Mouse (Mus musculus) kidney, embryonic 16.5 days (tissue): ENCODE measurements around the gene Lama2. TPM values are rescaled to one million over a fixed set of nuclear protein-coding genes. Genes with fewer than 3 reads are reported as not detected.

Source experiments
- ATAC-seq: fragments of 200-750 bp; cut with Nextera tagmentation; 2 replicates; pipeline ENCODE4 v1.8.0; 2017; ENCODE audit warnings: moderate TSS enrichment; ENCODE audit not compliant: low FRiP score, low TSS enrichment
- H3K27ac ChIP-seq: fragments of 300-500 bp; sonication (generic); 2 replicates; pipeline ENCODE4 v1.5.1; 2014; ENCODE audit warnings: low read length
- H3K27me3 ChIP-seq: fragments of 300-500 bp; sonication (generic); 2 replicates; pipeline ENCODE4 v1.6.1; 2014; ENCODE audit warnings: low read length, control low read depth, mixed read lengths; ENCODE audit not compliant: insufficient read depth
- H3K36me3 ChIP-seq: fragments of 300-500 bp; sonication (generic); 2 replicates; pipeline ENCODE4 v1.6.1; 2014; ENCODE audit warnings: low read length, control low read depth, mixed read lengths; ENCODE audit not compliant: insufficient read depth
- H3K4me1 ChIP-seq: fragments of 300-500 bp; sonication (generic); 2 replicates; pipeline ENCODE4 v1.6.1; 2014; ENCODE audit warnings: low read length, control low read depth, mixed read lengths; ENCODE audit not compliant: insufficient read depth
- H3K4me2 ChIP-seq: fragments of 300-500 bp; sonication (generic); replicated peaks from 2 replicates; pipeline ENCODE4 v1.6.1; 2014; ENCODE audit warnings: low read depth, low read length
- H3K4me3 ChIP-seq: fragments of 300-500 bp; sonication (generic); 2 replicates; pipeline ENCODE4 v1.5.1; 2014; ENCODE audit warnings: mild to moderate bottlenecking, low read length
- H3K9ac ChIP-seq: fragments of 300-500 bp; sonication (generic); replicated peaks from 2 replicates; pipeline ENCODE4 v1.6.1; 2014; ENCODE audit warnings: low read length
- H3K9me3 ChIP-seq: fragments of 300-500 bp; sonication (generic); 2 replicates; pipeline ENCODE4 v1.6.1; 2016; ENCODE audit warnings: low read length, control low read depth
- WGBS: fragments of 180-500 bp; shearing (Covaris S2); extraction: QIAGEN DNeasy Blood & Tissue Kit; methylation state at CpG from one replicate; pipeline ENCODE4 v1.1.7; 2014; 5-methylcytosine and 5-hydroxymethylcytosine counted together
- polyA plus RNA-seq: library from polyadenylated mRNA; unstranded; fragments of >200 nt; fragmentation: Nextera tagmentation; extraction: Ambion mirVana; gene quantifications from 2 replicates; pipeline ENCODE4 v1.2.1, GENCODE M21; 2015

Gene Lama2
- polyA plus RNA-seq, 1 experiment from 2014 or later, result 12.7 TPM

- H3K4me3 ChIP-seq, result no peak overlapping the region
- peak overlapping the region; percentile 38; the same call in 1 of the 2 replicates for H3K27ac ChIP-seq
- H3K4me2 ChIP-seq, result 0 out of 2 replicates have a peak overlapping the region, but pooled peaks have one; percentile 3
- no peaks in the 10 kb centered on the region for H3K9me3 ChIP-seq
- ATAC-seq, result peak; percentile 61
- no peaks in the 10 kb centered on the region for H3K36me3 ChIP-seq
- 19% methylated on average over 10 of the region's 10 CpGs for WGBS
- H3K27me3 ChIP-seq, result no peaks in the 10 kb centered on the region
- no peak overlapping the region for H3K9ac ChIP-seq
- peaks cover 11% of the 10 kb centered on the region; the same call in 1 of the 2 replicates for H3K4me1 ChIP-seq
Measured at GRCm38 (mm10) chr10:27285098-27285860, 334.3 kb downstream of the Lama2 start.

GRCm38 (mm10) chr10:27267432-27267831 lies 352.1 kb downstream of the Lama2 start:
- H3K36me3 ChIP-seq, result no peaks in the 10 kb centered on the region
- H3K27me3 ChIP-seq, result no peaks in the 10 kb centered on the region
- peaks cover 2% of the 10 kb centered on the region; the same call in 1 of the 2 replicates for H3K9me3 ChIP-seq
- H3K9ac ChIP-seq, result no peak overlapping the region
- no peaks in the 10 kb centered on the region for H3K4me1 ChIP-seq
- ATAC-seq, result no peak
- no peak overlapping the region for H3K4me3 ChIP-seq
- WGBS, result 87% methylated on average over 2 of the region's 2 CpGs
- no peak overlapping the region for H3K27ac ChIP-seq
- no peak overlapping the region for H3K4me2 ChIP-seq

- WGBS, result 57% methylated on average over 2 of the region's 2 CpGs
- ATAC-seq, result no peak
- Histone ChIP-seq H3K27me3 (no peaks in the 10 kb centered on the region), H3K9ac (no peak overlapping the region), H3K36me3 (no peaks in the 10 kb centered on the region), H3K4me2 (no peak overlapping the region), H3K4me3 (no peak overlapping the region), H3K4me1 (no peaks in the 10 kb centered on the region), H3K9me3 (no peaks in the 10 kb centered on the region), H3K27ac (no peak overlapping the region)
Measured at GRCm38 (mm10) chr10:27265812-27266211, 353.7 kb downstream of the Lama2 start.

- no peaks in the 10 kb centered on the region for H3K4me1 ChIP-seq
- no peaks in the 10 kb centered on the region for H3K27me3 ChIP-seq
- H3K4me2 ChIP-seq, result no peak overlapping the region
- ATAC-seq, result no peak
- 66% methylated on average over 2 of the region's 2 CpGs for WGBS
- H3K9me3 ChIP-seq, result no peaks in the 10 kb centered on the region
- no peaks in the 10 kb centered on the region for H3K36me3 ChIP-seq
- H3K4me3 ChIP-seq, result no peak overlapping the region
- H3K27ac ChIP-seq, result no peak overlapping the region
- no peak overlapping the region for H3K9ac ChIP-seq
Measured at GRCm38 (mm10) chr10:27264713-27265112, 354.8 kb downstream of the Lama2 start.

- Histone ChIP-seq H3K27me3 (no peaks in the 10 kb centered on the region), H3K4me1 (no peaks in the 10 kb centered on the region), H3K27ac (no peak overlapping the region), H3K9me3 (no peaks in the 10 kb centered on the region), H3K9ac (no peak overlapping the region), H3K4me2 (no peak overlapping the region), H3K4me3 (no peak overlapping the region), H3K36me3 (no peaks in the 10 kb centered on the region)
- 97% methylated on average over 1 of the region's 1 CpGs for WGBS
- ATAC-seq, result no peak
Measured at GRCm38 (mm10) chr10:27249741-27250140, 369.8 kb downstream of the Lama2 start.

- H3K9ac ChIP-seq, result no peak overlapping the region
- H3K4me1 ChIP-seq, result no peaks in the 10 kb centered on the region
- no peak overlapping the region for H3K4me3 ChIP-seq
- H3K27me3 ChIP-seq, result no peaks in the 10 kb centered on the region
- H3K36me3 ChIP-seq, result no peaks in the 10 kb centered on the region
- ATAC-seq, result no peak
- H3K4me2 ChIP-seq, result no peak overlapping the region
- H3K27ac ChIP-seq, result no peak overlapping the region
- no peaks in the 10 kb centered on the region for H3K9me3 ChIP-seq
- WGBS, result 56% methylated on average over 4 of the region's 4 CpGs
Measured at GRCm38 (mm10) chr10:27234755-27235154, 384.8 kb downstream of the Lama2 start.

GRCm38 (mm10) chr10:27233577-27233976 lies 386.0 kb downstream of the Lama2 start:
- no peaks in the 10 kb centered on the region for H3K4me1 ChIP-seq
- 78% methylated on average over 5 of the region's 5 CpGs for WGBS
- H3K27ac ChIP-seq, result no peak overlapping the region
- ATAC-seq, result no peak
- no peak overlapping the region for H3K4me2 ChIP-seq
- no peak overlapping the region for H3K4me3 ChIP-seq
- H3K9me3 ChIP-seq, result no peaks in the 10 kb centered on the region
- no peak overlapping the region for H3K9ac ChIP-seq
- no peaks in the 10 kb centered on the region for H3K27me3 ChIP-seq
- no peaks in the 10 kb centered on the region for H3K36me3 ChIP-seq

GRCm38 (mm10) chr10:27223815-27224375 lies 395.7 kb downstream of the Lama2 start:
- Histone ChIP-seq H3K4me2 (no peak overlapping the region), H3K9ac (no peak overlapping the region), H3K36me3 (no peaks in the 10 kb centered on the region), H3K4me3 (no peak overlapping the region), H3K9me3 (no peaks in the 10 kb centered on the region), H3K27me3 (no peaks in the 10 kb centered on the region), H3K27ac (no peak overlapping the region), H3K4me1 (peaks cover 2% of the 10 kb centered on the region; the same call in 1 of the 2 replicates)
- WGBS, result 39% methylated on average over 8 of the region's 8 CpGs
- no peak for ATAC-seq

- 68% methylated on average over 6 of the region's 6 CpGs for WGBS
Measured at GRCm38 (mm10) chr10:27222639-27223315, 396.8 kb downstream of the Lama2 start.

GRCm38 (mm10) chr10:27219698-27220097 lies 399.9 kb downstream of the Lama2 start:
- Histone ChIP-seq H3K4me1 (peaks cover 2% of the 10 kb centered on the region; the same call in 1 of the 2 replicates), H3K4me2 (no peak overlapping the region), H3K36me3 (no peaks in the 10 kb centered on the region), H3K9me3 (no peaks in the 10 kb centered on the region), H3K27ac (no peak overlapping the region), H3K9ac (no peak overlapping the region), H3K4me3 (no peak overlapping the region), H3K27me3 (no peaks in the 10 kb centered on the region)
- no peak for ATAC-seq
- WGBS, result 73% methylated on average over 1 of the region's 1 CpGs

More at GRCm38 (mm10) chr10:27222639-27223315, 396.8 kb downstream of the Lama2 start:
- Histone ChIP-seq H3K4me3 (no peak overlapping the region), H3K4me1 (peaks cover 2% of the 10 kb centered on the region; the same call in 1 of the 2 replicates), H3K36me3 (no peaks in the 10 kb centered on the region), H3K27ac (no peak overlapping the region), H3K9me3 (no peaks in the 10 kb centered on the region), H3K4me2 (no peak overlapping the region), H3K27me3 (no peaks in the 10 kb centered on the region), H3K9ac (no peak overlapping the region)
- no peak for ATAC-seq
